Mouse (Mus musculus): ENCODE results near the gene Dnm3.

The Dnm3 gene

DNA sequence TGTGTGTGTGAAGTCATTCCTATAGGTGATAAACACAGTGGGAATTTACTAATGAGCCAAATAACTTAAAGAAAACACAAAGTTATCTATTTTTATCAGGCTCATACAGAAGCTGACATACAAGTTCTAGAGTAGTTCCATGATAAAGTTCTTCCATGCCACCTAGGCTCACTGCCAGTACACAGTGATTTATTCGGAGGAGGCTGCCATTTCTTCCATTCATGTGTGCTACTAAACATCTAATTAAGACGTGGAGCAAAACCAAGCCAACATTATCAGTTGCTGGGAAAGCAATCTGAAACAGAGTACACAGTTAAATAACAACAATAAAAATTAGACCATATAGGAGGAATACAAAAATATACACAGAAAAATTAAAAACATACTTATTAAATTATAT is 150.2 kb downstream of the Dnm3 start:
- no peak for DNase-seq (ENCODE audit: low spot score)

DNA sequence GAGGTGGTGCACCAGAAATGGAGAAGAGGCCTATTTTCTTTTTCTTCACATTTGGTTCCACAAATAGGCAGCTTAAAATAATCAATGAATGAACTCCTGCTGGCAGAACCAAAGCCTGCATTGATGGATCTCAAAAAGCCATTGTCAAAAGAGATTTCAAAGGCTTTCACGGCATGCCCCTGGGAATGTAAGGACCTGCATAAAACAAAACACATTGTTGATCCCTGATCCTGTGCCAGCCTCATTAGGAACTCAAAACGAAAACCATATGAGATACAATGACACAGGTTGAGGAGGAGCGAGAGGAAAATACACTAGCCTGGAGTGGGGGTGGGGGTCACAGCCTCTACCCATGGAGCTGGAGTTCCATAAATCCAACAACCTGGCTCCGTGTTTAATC is 153.4 kb downstream of the Dnm3 start:
- peak; percentile 58 for DNase-seq (ENCODE audit: low spot score)

GRCm38 (mm10) chr1:162323142-162323541 is 154.7 kb downstream of the Dnm3 start:
- no peak for DNase-seq (ENCODE audit: low spot score)

- DNase-seq (ENCODE audit: low spot score), result peak; percentile 84
Observed at GRCm38 (mm10) chr1:162313451-162314276, 164.2 kb downstream of the Dnm3 start.

DNA sequence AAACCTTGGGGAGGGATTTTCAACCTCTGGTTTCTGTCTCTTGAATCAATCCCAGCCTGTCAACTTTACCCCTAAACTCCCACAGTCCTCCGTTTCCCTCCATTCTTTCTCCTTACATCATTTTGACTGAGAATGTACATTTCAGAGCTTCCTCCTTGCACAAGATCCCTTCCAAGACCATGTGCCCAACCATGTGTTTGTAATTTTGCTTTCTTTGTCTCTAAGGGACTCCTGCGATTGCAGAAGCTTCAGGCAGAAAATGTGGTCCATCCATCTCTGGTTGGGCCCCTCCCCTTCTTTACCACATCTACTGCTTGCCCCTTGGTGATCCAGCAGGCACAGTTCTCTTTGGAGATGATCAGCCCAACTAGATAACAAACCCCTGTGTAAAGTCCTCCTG is 165.2 kb downstream of the Dnm3 start:
- DNase-seq (ENCODE audit: low spot score), result no peak

- DNase-seq (ENCODE audit: low spot score), result no peak
Observed at GRCm38 (mm10) chr1:162312152-162312551, 165.7 kb downstream of the Dnm3 start.

DNA sequence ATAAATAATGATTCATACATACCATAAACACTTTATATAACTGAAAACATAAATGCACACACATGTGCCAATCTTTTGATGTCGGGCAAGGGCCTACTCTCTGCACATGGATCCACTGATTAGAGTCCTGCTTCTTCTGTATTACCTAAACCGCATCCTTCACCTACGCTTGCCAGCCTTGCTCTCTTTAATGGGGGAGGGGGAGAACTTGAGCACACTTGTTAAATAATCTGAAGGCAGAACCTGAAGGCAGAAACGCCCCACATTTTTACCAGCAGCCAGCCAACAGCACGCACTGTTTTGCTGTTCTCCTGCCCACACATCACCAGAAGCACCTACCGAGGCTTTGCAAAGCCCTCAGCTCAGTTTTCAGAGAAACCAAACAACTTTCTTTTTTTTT is 172.6 kb downstream of the Dnm3 start:
- DNase-seq (ENCODE audit: low spot score), result no peak

DNA sequence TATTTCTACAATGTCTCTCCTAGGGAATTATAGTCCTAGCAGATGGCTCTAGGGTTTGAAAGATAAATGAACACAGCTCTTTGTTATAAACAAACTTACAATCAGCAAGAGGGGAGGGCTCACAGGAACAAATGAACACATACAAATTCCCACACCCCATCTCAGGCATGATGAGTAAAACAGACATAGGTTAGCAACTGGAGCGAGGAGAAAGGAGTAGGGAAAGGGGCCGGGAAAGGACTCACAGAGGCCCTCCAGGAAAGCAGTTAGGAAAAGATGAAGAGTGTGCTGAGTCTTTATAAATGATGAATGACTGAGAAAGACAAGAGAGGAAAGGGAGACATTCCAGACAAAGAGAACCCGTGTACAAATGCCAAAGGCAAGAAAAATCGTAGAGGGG is 175.4 kb downstream of the Dnm3 start:
- DNase-seq (ENCODE audit: low spot score), result peak; percentile 54

GRCm38 (mm10) chr1:162299558-162300319 is 178.1 kb downstream of the Dnm3 start:
- no peak for DNase-seq (ENCODE audit: low spot score)

DNA sequence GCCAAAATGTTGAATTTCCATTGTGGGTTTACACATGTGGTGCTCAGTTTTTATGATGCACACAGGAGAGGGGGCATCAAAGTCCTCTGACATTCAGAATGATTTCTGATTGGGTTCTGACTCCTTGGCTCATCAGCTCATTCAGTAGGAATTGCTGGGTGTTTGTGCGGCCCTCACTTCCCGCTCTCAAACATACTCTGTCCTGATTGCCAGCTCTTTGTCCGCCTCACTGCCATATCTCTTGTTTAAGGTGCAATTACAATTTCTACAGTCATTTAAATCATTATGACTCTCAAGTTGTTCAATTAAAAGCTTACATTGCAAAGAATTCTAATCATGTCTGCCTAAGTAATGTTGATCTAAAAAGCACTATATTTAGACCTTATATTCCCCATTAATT is 179.3 kb downstream of the Dnm3 start:
- DNase-seq (ENCODE audit: low spot score), result no peak

DNA sequence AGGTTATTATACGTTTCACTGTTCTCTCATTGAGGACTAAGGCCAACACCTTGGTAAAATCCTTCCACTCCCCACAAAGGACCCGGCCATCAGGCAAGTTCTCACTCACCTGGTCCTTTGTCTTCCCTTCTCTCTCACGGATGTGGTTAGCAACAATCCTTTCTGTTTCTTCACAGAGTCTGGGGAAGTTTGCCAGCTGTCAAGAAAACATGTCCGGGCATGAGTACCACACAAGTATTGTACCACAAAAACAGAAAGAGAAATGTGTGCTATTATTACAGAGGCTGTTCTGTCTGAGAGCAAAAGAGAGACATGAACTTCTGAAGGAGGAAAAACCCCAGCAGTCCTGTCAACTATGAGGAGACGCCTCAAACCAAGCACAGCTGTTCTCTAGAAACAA is 182.4 kb downstream of the Dnm3 start:
- DNase-seq (ENCODE audit: low spot score), result no peak

- DNase-seq (ENCODE audit: low spot score), result no peak
Observed at GRCm38 (mm10) chr1:162294572-162294910, 183.3 kb downstream of the Dnm3 start.

- no peak for DNase-seq (ENCODE audit: low spot score)
Observed at GRCm38 (mm10) chr1:162293732-162294571, 183.9 kb downstream of the Dnm3 start.

DNA sequence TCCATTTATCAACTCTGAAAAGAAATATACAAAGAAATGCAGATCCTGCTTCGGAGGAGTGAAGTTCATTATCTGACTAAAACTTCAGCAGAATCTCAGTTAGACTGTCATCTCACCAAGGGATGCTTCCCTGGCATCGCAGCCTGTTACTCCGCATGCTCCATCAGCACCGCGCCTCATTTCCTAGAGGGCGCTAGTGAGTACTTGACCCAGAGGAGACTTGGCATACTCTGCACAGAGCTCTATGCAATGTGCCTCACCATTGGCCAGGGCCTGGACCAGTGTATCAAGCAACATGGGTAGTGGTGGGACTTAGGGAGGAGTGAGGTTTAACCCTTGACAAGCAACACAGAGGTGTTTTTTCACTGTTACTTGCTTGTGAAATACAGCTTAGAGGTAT is 190.9 kb downstream of the Dnm3 start:
- no peak for DNase-seq (ENCODE audit: low spot score)

GRCm38 (mm10) chr1:162281981-162282381 is 195.9 kb downstream of the Dnm3 start:
- peak; percentile 85 for DNase-seq (ENCODE audit: low spot score)

- no peak for DNase-seq (ENCODE audit: low spot score)
Observed at GRCm38 (mm10) chr1:162280052-162280451, 197.8 kb downstream of the Dnm3 start.

DNA sequence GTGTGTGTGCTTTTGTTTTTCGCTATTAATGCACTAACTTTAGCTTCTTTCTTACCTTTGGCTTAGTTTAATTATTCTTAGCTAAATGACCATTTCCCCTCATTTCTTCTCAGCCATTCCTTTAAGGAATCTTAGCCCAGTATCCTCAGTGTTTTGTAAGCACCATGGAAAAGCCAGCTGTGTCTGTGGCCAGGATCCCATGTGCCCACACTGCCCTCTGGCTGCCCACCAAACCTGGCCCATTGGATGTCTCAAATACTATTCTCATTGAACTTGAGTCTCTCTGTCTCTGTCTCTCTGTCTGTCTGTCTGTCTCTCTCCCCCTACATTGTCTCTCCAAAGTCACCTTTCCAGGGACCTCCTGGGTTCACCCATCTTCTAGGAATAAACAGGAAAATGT is 201.8 kb downstream of the Dnm3 start:
- peak; percentile 52 for DNase-seq (ENCODE audit: low spot score)

GRCm38 (mm10) chr1:162274674-162275248 is 203.1 kb downstream of the Dnm3 start:
- DNase-seq (ENCODE audit: low spot score), result no peak

- no peak for DNase-seq (ENCODE audit: low spot score)
Observed at GRCm38 (mm10) chr1:162256912-162257607, 220.8 kb downstream of the Dnm3 start.

DNA sequence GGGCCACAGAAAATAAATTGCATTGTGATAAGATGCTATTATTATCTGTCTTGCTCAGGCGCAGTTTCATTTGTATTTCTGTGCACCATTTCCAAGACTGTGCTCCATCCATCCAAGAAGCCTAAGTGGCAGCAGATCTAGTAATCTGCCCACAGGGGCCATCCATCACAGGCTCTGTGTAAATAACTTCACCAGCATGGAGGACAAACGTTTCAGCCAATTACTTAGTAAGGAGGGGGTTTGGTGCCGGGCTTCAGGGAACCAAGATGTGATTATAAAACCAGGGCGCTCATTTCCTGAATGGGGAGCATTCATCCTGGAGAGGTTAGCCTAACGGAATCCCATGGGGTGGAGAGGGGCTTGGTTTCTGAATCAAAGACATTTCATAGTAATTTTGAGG is 222.9 kb downstream of the Dnm3 start:
- DNase-seq (ENCODE audit: low spot score), result peak; percentile 75

DNA sequence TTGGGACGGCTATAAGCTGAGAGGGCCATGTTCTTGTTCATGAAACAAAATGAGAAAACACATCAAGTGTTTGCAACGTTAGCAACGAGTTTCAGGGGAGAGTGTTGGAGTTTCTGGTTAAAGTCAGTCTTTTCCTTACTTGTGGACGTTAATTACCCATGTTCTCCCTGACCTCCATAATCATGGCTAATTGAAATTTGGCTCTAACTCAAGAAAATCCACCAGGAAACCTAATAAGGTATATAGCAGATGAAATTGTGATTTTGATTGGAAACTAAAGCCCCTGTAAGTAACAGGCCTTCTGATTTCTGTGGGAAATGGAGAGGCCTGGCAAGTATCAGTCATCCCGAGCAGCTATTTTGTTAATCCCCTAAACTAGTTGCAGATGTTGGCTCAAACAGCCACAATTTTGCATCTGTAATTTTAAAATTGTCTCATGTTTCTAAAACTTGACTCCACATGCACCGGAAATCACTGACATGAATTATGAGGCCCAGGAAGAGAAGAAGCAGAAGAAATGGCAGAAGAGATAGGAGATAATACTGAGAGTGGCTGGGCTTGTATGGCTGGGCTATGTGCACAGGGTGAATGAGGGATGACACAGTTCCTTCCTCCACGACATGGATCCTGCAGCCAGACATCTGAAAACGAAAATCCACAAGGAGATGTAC is 223.7 kb downstream of the Dnm3 start:
- peak; percentile 60 for DNase-seq (ENCODE audit: low spot score)
